In genomic region chr2:73952597-73953219, GRCm38 (mm10) we compare ENCODE assay signal across 20 mouse cellular contexts. TPM values are rescaled to one million over a fixed set of nuclear protein-coding genes. Genes with fewer than 3 reads are reported as not detected.
DNase-seq lines count a peak whose midpoint lies in the region; ATAC-seq and TF ChIP-seq lines count a peak whose summit lies in the region.
"Had no signal": no experiment of that assay in that cellular context is flagged by ENCODE, and none has a peak within 500 bp of the region (broad histone marks: within the 10 kb centered on the region; RNA-seq: fewer than 3 reads in every experiment).

No protein-coding gene starts in this region.

- H3K9ac ChIP-seq in kidney, embryonic 15.5 days = no peak overlapping the region
- H3K9ac ChIP-seq in limb, embryonic 11.5 days (ENCODE audit: low read length) = no peak overlapping the region
- H3K9ac ChIP-seq: embryonic facial prominence, embryonic 12.5 days; forebrain, postnatal 0 days; liver, embryonic 14.5 days had no signal

- ATAC-seq in kidney, embryonic 15.5 days (replicated peaks; ENCODE audit: low FRiP score) = no peak
- ATAC-seq in limb, embryonic 11.5 days (ENCODE audit: insufficient number of reproducible peaks, low FRiP score, low TSS enrichment, low read depth) = peak; percentile 72; the same call in 1 of the 2 replicates
- ATAC-seq: forebrain, postnatal 0 days; inflammation-experienced regulatory T-cells, adult 6 months; midbrain, embryonic 16.5 days had no signal

- DNase-seq in kidney, postnatal 25 days = no peak
- DNase-seq in brain, embryonic 14.5 days (ENCODE audit: low read depth) = peak; percentile 44
- DNase-seq in limb, embryonic 11.5 days (ENCODE audit: low spot score) = peak; percentile 44
- DNase-seq in gastrocnemius, postnatal 4 days (ENCODE audit: low spot score in 2 of 2) = no peak
- no peak for DNase-seq in frontal cortex, adult 2 months (ENCODE audit: extremely low spot score in 1 of 2, low spot score in 1 of 2)
- DNase-seq: B cell, adult 2 months; cerebellum, adult 9-11 months; forebrain, postnatal 0 days; gastrocnemius, postnatal 14 days; kidney, postnatal 36 days; lung, postnatal 10 days; right cerebral cortex, postnatal 25 days; thymus, postnatal 25 days had no signal

- peaks cover 15% of the 10 kb centered on the region for H3K4me1 ChIP-seq in kidney, embryonic 15.5 days
- H3K4me1 ChIP-seq in limb, embryonic 11.5 days (ENCODE audit: control insufficient read depth, insufficient read depth, low read length) = peaks cover 9% of the 10 kb centered on the region
- H3K4me1 ChIP-seq in small intestine, adult 2 months (ENCODE audit: control insufficient read depth, insufficient read depth, insufficient read length, low read length) = peaks cover 8% of the 10 kb centered on the region; the same call in 1 of the 2 replicates
- H3K4me1 ChIP-seq: embryonic facial prominence, embryonic 12.5 days; megakaryocyte, embryonic 14.5 days had no signal

- TF ChIP-seq CTCF in brain, embryonic 14.5 days (IDR thresholded peaks at IDR 0.05; ENCODE audit: borderline replicate concordance, extremely low read depth, insufficient read depth, insufficient read length) = no peak
- TF ChIP-seq CTCF in small intestine, adult 2 months (IDR thresholded peaks at IDR 0.05; ENCODE audit: extremely low read depth, insufficient read length, insufficient replicate concordance, low read depth, low read length) = no peak

- 0 out of 2 replicates have a peak overlapping the region, but pooled peaks have one; percentile 0 for H3K27ac ChIP-seq in kidney, embryonic 15.5 days
- H3K27ac ChIP-seq in limb, embryonic 11.5 days (replicated peaks; ENCODE audit: low read depth, low read length) = no peak overlapping the region
- peak overlapping the region; percentile 17; the same call in 1 of the 2 replicates for H3K27ac ChIP-seq in small intestine, adult 2 months (ENCODE audit: insufficient read depth, low read depth, low read length)
- H3K27ac ChIP-seq: embryonic facial prominence, embryonic 12.5 days; liver, embryonic 14.5 days had no signal

- no peaks in the 10 kb centered on the region for H3K36me3 ChIP-seq in kidney, embryonic 15.5 days
- no peaks in the 10 kb centered on the region for H3K36me3 ChIP-seq in limb, embryonic 11.5 days (ENCODE audit: control insufficient read depth, insufficient read depth, low read length)
- no peaks in the 10 kb centered on the region for H3K36me3 ChIP-seq in small intestine, adult 2 months (ENCODE audit: control insufficient read depth, insufficient read depth, low read length)
- H3K36me3 ChIP-seq: embryonic facial prominence, embryonic 12.5 days had no signal

- H3K27me3 ChIP-seq in kidney, embryonic 15.5 days = no peaks in the 10 kb centered on the region
- no peaks in the 10 kb centered on the region for H3K27me3 ChIP-seq in limb, embryonic 11.5 days (ENCODE audit: control insufficient read depth, insufficient read depth, low read length)
- no peaks in the 10 kb centered on the region for H3K27me3 ChIP-seq in small intestine, adult 2 months (ENCODE audit: control insufficient read depth, insufficient read depth, low read length)
- H3K27me3 ChIP-seq: embryonic facial prominence, embryonic 12.5 days had no signal

- TF ChIP-seq POLR2A in brain, embryonic 14.5 days (IDR thresholded peaks at IDR 0.05; ENCODE audit: borderline replicate concordance, extremely low read depth, insufficient read depth, insufficient read length, poor library complexity, severe bottlenecking) = no peak
- no peak for TF ChIP-seq POLR2A in small intestine, adult 2 months (IDR thresholded peaks at IDR 0.05; ENCODE audit: low read depth, low read length)

- H3K9me3 ChIP-seq in kidney, embryonic 15.5 days (replicated peaks) = no peaks in the 10 kb centered on the region
- H3K9me3 ChIP-seq in limb, embryonic 11.5 days (ENCODE audit: control insufficient read depth, low read length) = no peaks in the 10 kb centered on the region
- H3K9me3 ChIP-seq: embryonic facial prominence, embryonic 12.5 days; megakaryocyte, embryonic 14.5 days had no signal

- H3K4me2 ChIP-seq in kidney, embryonic 15.5 days = peak overlapping the region; percentile 40
- no peak overlapping the region; the same call in 1 of the 2 replicates for H3K4me2 ChIP-seq in limb, embryonic 11.5 days (ENCODE audit: low read depth, severe bottlenecking)
- H3K4me2 ChIP-seq: embryonic facial prominence, embryonic 12.5 days had no signal

- 16% methylated on average over 8 of the region's 8 CpGs for WGBS in kidney, embryonic 15.5 days
- 8% methylated on average over 8 of the region's 8 CpGs for WGBS in limb, embryonic 11.5 days
- WGBS in small intestine, adult 2 months = 20% methylated on average over 8 of the region's 8 CpGs

- no peak overlapping the region for H3K4me3 ChIP-seq in kidney, embryonic 15.5 days (replicated peaks)
- no peak overlapping the region for H3K4me3 ChIP-seq in limb, embryonic 11.5 days (ENCODE audit: low read depth, low read length)
- no peak overlapping the region for H3K4me3 ChIP-seq in small intestine, adult 2 months (ENCODE audit: low read depth, low read length)
- H3K4me3 ChIP-seq: embryonic facial prominence, embryonic 12.5 days; megakaryocyte, embryonic 14.5 days had no signal

RNA-seq across cellular contexts. Expression of gene Atp5g3, which starts 41.6 kb away (rescaled TPM):
- polyA plus RNA-seq in kidney, embryonic 15.5 days (2015; fragmentation: Nextera tagmentation; extraction: Ambion mirVana) = 1,335 and 1,460 TPM in 2 replicates
- 685 and 755 TPM in 2 replicates for polyA plus RNA-seq in brain, embryonic 14.5 days (2012; rRNA removed)
- 984 and 1,028 TPM in 2 replicates for polyA plus RNA-seq in limb, embryonic 11.5 days (2014; fragmentation: Nextera tagmentation; extraction: Ambion mirVana)
- polyA plus RNA-seq in small intestine, adult 2 months (2012; rRNA removed) = 672 and 1,043 TPM in 2 replicates
- 1,000 to 10,000 TPM; 1,365 to 1,414 TPM for total RNA-seq in gastrocnemius, postnatal 4 days (2021)
- polyA plus RNA-seq in frontal cortex, adult 2 months (2012; rRNA removed) = 714 and 718 TPM in 2 replicates

Comparison
In these comparisons a context has a peak if more than half of its experiments do, and no peak if none do; other contexts are left out.
1. DNase-seq: peak in brain, embryonic 14.5 days (single experiment) and limb, embryonic 11.5 days (single experiment); none in kidney, postnatal 25 days (0 of 2), gastrocnemius, postnatal 4 days (0 of 2) and frontal cortex, adult 2 months (0 of 2).